Mouse (Mus musculus) stomach, postnatal 0 days (tissue): ENCODE data around the gene AC134908.4.

Experiments
- CTCF ChIP-seq: IDR thresholded peaks from 2 replicates; pipeline ENCODE4 v1.5.1; 2016; ENCODE audit warnings: antibody characterized with exemption, low read depth, mild to moderate bottlenecking, moderate library complexity
- EP300 ChIP-seq: optimal IDR thresholded peaks from 2 replicates; pipeline ENCODE3; 2016; ENCODE audit warnings: antibody characterized with exemption

- TF ChIP-seq CTCF = no peak
- no peak for TF ChIP-seq EP300
Observed at GRCm38 (mm10) chr17:25827546-25828222, 32.2 kb upstream of the AC134908.4 start.
